Mouse (Mus musculus) CH12.LX (cell line): Measurements from ENCODE around the gene Yaf2. TPM values are rescaled to one million over a fixed set of nuclear protein-coding genes. Genes with fewer than 3 reads are reported as not detected.

Experiments
- DNase-seq: peaks from one replicate; pipeline ENCODE4 v3.0.0-alpha.2; 2013; ENCODE audit errors: extremely low read depth
- H3K27ac ChIP-seq: 2 replicates; pipeline ENCODE4 v1.5.1; 2012; ENCODE audit warnings: low read depth, mild to moderate bottlenecking, control low read depth, moderate library complexity; ENCODE audit not compliant: insufficient read depth
- H3K27me3 ChIP-seq: replicated peaks from 2 replicates; pipeline ENCODE3; 2012; ENCODE audit warnings: inconsistent platforms
- H3K36me3 ChIP-seq, 2 experiments: replicated peaks in 1 of 2; 2 replicates each; pipeline versions ENCODE3 to v1.6.1; 2012; ENCODE audit warnings: inconsistent platforms in 1 of 2, low read length in 1 of 2, mild to moderate bottlenecking in 1 of 2, mixed read lengths in 1 of 2, moderate library complexity in 1 of 2; ENCODE audit not compliant: control insufficient read depth in 1 of 2, insufficient read depth in 1 of 2
- H3K4me1 ChIP-seq, 2 experiments: 2 replicates each; pipeline ENCODE4 v1.6.1; 2012; ENCODE audit warnings: inconsistent platforms in 1 of 2, moderate library complexity in 1 of 2; ENCODE audit not compliant: insufficient read depth in 2 of 2, control insufficient read depth in 1 of 2
- H3K4me2 ChIP-seq: 2 replicates; pipeline ENCODE4 v1.6.1; 2012; ENCODE audit warnings: low read depth, mild to moderate bottlenecking, control low read depth; ENCODE audit not compliant: poor library complexity, insufficient read depth, severe bottlenecking
- H3K4me3 ChIP-seq, 3 experiments: fragments of 150-350 bp in 1 of 3; sonication (generic) in 1 of 3; replicated peaks in 1 of 3; 2 replicates each; pipeline versions ENCODE3 to v1.5.1; 2011 to 2012; ENCODE audit warnings: low read depth in 2 of 3, low read length in 2 of 3, mild to moderate bottlenecking in 2 of 3, moderate library complexity in 2 of 3, control low read depth in 1 of 3, improper control_type of control experiment in 1 of 3, inconsistent platforms in 1 of 3, mixed read lengths in 1 of 3; ENCODE audit not compliant: poor library complexity in 1 of 3
- H3K79me2 ChIP-seq: replicated peaks from 2 replicates; pipeline ENCODE4 v1.6.1; 2012; ENCODE audit warnings: mild to moderate bottlenecking, moderate library complexity; ENCODE audit not compliant: control insufficient read depth, poor library complexity, insufficient read depth, severe bottlenecking; ENCODE audit errors: extremely low read depth
- H3K9ac ChIP-seq: 2 replicates; pipeline ENCODE4 v1.6.1; 2012; ENCODE audit warnings: low read depth, mild to moderate bottlenecking, control low read depth, moderate library complexity; ENCODE audit not compliant: insufficient read depth
- H3K9me3 ChIP-seq: replicated peaks from 2 replicates; pipeline ENCODE3; 2012; ENCODE audit warnings: low read length, inconsistent platforms, mixed read lengths
- BHLHE40 ChIP-seq: IDR thresholded peaks from 2 replicates; pipeline ENCODE4 v1.6.1; 2011; ENCODE audit warnings: mild to moderate bottlenecking, low read depth, low read length, improper control_type of control experiment
- CHD1 ChIP-seq: IDR thresholded peaks from 2 replicates; pipeline ENCODE4 v1.6.1; 2012; ENCODE audit warnings: low read depth, low read length, improper control_type of control experiment, inconsistent platforms
- CHD2 ChIP-seq: IDR thresholded peaks from 2 replicates; pipeline ENCODE4 v1.6.1; 2011; ENCODE audit warnings: low read length, improper control_type of control experiment
- CTCF ChIP-seq, 2 experiments: IDR thresholded peaks in 1 of 2; conservative IDR thresholded peaks in 1 of 2; 2 replicates each; pipeline ENCODE4 v1.5.1; 2011 to 2012; ENCODE audit warnings: low read depth in 2 of 2, low read length in 2 of 2, improper control_type of control experiment in 1 of 2, inconsistent platforms in 1 of 2, mild to moderate bottlenecking in 1 of 2, moderate library complexity in 1 of 2
- GABPA ChIP-seq: IDR thresholded peaks from 2 replicates; pipeline ENCODE4 v1.6.1; 2012; ENCODE audit warnings: low read depth, low read length, improper control_type of control experiment, inconsistent platforms; ENCODE audit not compliant: insufficient replicate concordance
- IRF4 ChIP-seq: IDR thresholded peaks from 2 replicates; pipeline ENCODE4 v1.6.1; 2014; ENCODE audit warnings: low read depth, mild to moderate bottlenecking, inconsistent platforms, low read length, improper control_type of control experiment
- JUN ChIP-seq: IDR thresholded peaks from 2 replicates; pipeline ENCODE4 v1.6.1; 2011; ENCODE audit warnings: low read depth, mild to moderate bottlenecking, low read length, improper control_type of control experiment, moderate library complexity; ENCODE audit not compliant: insufficient read depth
- JUND ChIP-seq: conservative IDR thresholded peaks from 2 replicates; pipeline ENCODE4 v1.6.1; 2011; ENCODE audit warnings: low read depth, low read length, improper control_type of control experiment
- MEF2A ChIP-seq: IDR thresholded peaks from 2 replicates; pipeline ENCODE4 v1.6.1; 2014; ENCODE audit warnings: low read depth, mild to moderate bottlenecking, inconsistent platforms, low read length, improper control_type of control experiment, borderline replicate concordance
- NELFE ChIP-seq: IDR thresholded peaks from 2 replicates; pipeline ENCODE4 v1.6.1; 2011; ENCODE audit warnings: low read depth, low read length, improper control_type of control experiment
- NRF1 ChIP-seq: IDR thresholded peaks from 2 replicates; pipeline ENCODE4 v1.6.1; 2014; ENCODE audit warnings: low read depth, mild to moderate bottlenecking, inconsistent platforms, low read length, improper control_type of control experiment, moderate library complexity
- PAX5 ChIP-seq: IDR thresholded peaks from 2 replicates; pipeline ENCODE4 v1.6.1; 2012; ENCODE audit warnings: low read length, inconsistent platforms, mixed read lengths
- POLR2A ChIP-seq: IDR thresholded peaks from 2 replicates; pipeline ENCODE4 v1.6.1; 2011; ENCODE audit warnings: low read depth, mild to moderate bottlenecking, improper control_type of control experiment, low read length
- POLR2AphosphoS2 ChIP-seq: IDR thresholded peaks from 2 replicates; pipeline ENCODE4 v1.6.1; 2011; ENCODE audit warnings: low read depth, low read length, improper control_type of control experiment
- RCOR1 ChIP-seq: conservative IDR thresholded peaks from 2 replicates; pipeline ENCODE4 v1.6.1; 2012; ENCODE audit warnings: low read depth, mild to moderate bottlenecking, inconsistent platforms, low read length, improper control_type of control experiment
- SIN3A ChIP-seq: IDR thresholded peaks from 2 replicates; pipeline ENCODE4 v1.6.1; 2012; ENCODE audit warnings: low read length, improper control_type of control experiment, inconsistent platforms
- TCF12 ChIP-seq: IDR thresholded peaks from 2 replicates; pipeline ENCODE4 v1.6.1; 2014; ENCODE audit warnings: low read depth, mild to moderate bottlenecking, inconsistent platforms, low read length, improper control_type of control experiment
- USF1 ChIP-seq: IDR thresholded peaks from 2 replicates; pipeline ENCODE4 v1.6.1; 2014; ENCODE audit warnings: low read depth, mild to moderate bottlenecking, inconsistent platforms, low read length, improper control_type of control experiment
- USF2 ChIP-seq: conservative IDR thresholded peaks from 2 replicates; pipeline ENCODE4 v1.6.1; 2011; ENCODE audit warnings: low read depth, low read length, improper control_type of control experiment
- ZKSCAN1 ChIP-seq: IDR thresholded peaks from 2 replicates; pipeline ENCODE4 v1.6.1; 2012; ENCODE audit warnings: low read depth, inconsistent platforms, low read length, improper control_type of control experiment, borderline replicate concordance
- ZMIZ1 ChIP-seq: IDR thresholded peaks from 2 replicates; pipeline ENCODE4 v1.6.1; 2012; ENCODE audit warnings: low read depth, mild to moderate bottlenecking, inconsistent platforms, low read length, improper control_type of control experiment
- ZNF384 ChIP-seq: IDR thresholded peaks from 2 replicates; pipeline ENCODE4 v1.6.1; 2012; ENCODE audit warnings: low read depth, low read length, improper control_type of control experiment, inconsistent platforms
- dilution Hi-C: fragments of 300-500 bp; cut with MboI; formaldehyde crosslinking; loops from 2 replicates; pipeline ENCODE4 v1.14.3; 2020; ENCODE audit warnings: low sequenced_read_pairs; ENCODE audit not compliant: extremely low pct_unique_long_range_greater_than_20kb, extremely low pct_ligation_motif_present
- in situ Hi-C: fragments of 300-500 bp; cut with MboI; formaldehyde crosslinking; loops from 3 replicates; pipeline ENCODE4 v1.14.3; 2019; ENCODE audit warnings: low sequenced_read_pairs, low pct_ligation_motif_present, low pct_unique_long_range_greater_than_20kb, mixed read lengths
- polyA plus RNA-seq: library from polyadenylated mRNA; unstranded; fragments of >175 nt; gene quantifications from 2 replicates; pipeline ENCODE4 v1.2.1, GENCODE M21; 2012; ENCODE audit warnings: low read depth; ENCODE audit not compliant: insufficient read length
- total RNA-seq, 2 experiments: library from RNA; depleted of rRNA; stranded (reverse); fragments of 300-350 nt in 1 of 2; fragments of >200 nt in 1 of 2; gene quantifications; 2 replicates each; pipeline ENCODE4 v1.2.3; 2012 to 2014

The Yaf2 gene
- total and polyA plus RNA-seq, 3 experiments = 32.7 to 78.4 (median 46.2) TPM

GRCm38 (mm10) chr15:93327235-93327634, 9.5 kb downstream of the Yaf2 start:
- no peak for DNase-seq
- Histone ChIP-seq H3K27me3 (no peaks in the 10 kb centered on the region), H3K4me2 (no peak overlapping the region), H3K36me3 (peaks cover 32 to 74% of the 10 kb centered on the region in 2 experiments), H3K27ac (no peak overlapping the region), H3K79me2 (peaks cover 21% of the 10 kb centered on the region), H3K4me3 (no peak overlapping the region), H3K9ac (no peak overlapping the region), H3K4me1 (0 out of 4 replicates have a peak, but pooled peaks cover 0 to 2% of the 10 kb centered on the region in 2 experiments), H3K9me3 (no peaks in the 10 kb centered on the region)
- dilution Hi-C loops = no loop called here
- in situ Hi-C loops = no loop called here
- TF ChIP-seq ZNF384 = no peak
- no peak for TF ChIP-seq CTCF (conservative IDR thresholded peaks at IDR 0.05 in 1 of 2, IDR thresholded peaks at IDR 0.05 in 1 of 2; ENCODE audit: low read depth in 2 of 2, low read length in 2 of 2)
- no peak for TF ChIP-seq PAX5
- no peak for TF ChIP-seq BHLHE40
- no peak for TF ChIP-seq NELFE
- TF ChIP-seq NRF1 = no peak
- TF ChIP-seq POLR2AphosphoS2 = no peak
- no peak for TF ChIP-seq USF2
- no peak for TF ChIP-seq SIN3A

- in situ Hi-C loops (no loop called here), dilution Hi-C loops (no loop called here)
- peaks cover 34 to 78% of the 10 kb centered on the region in 2 experiments for H3K36me3 ChIP-seq
- no peak overlapping the region for H3K4me3 ChIP-seq
- H3K9ac ChIP-seq = no peak overlapping the region
- TF ChIP-seq GABPA (no peak), SIN3A (no peak), ZKSCAN1 (no peak), TCF12 (no peak), POLR2A (no peak), MEF2A (no peak), BHLHE40 (no peak), CTCF (conservative IDR thresholded peaks at IDR 0.05 in 1 of 2, IDR thresholded peaks at IDR 0.05 in 1 of 2; ENCODE audit: low read depth in 2 of 2, low read length in 2 of 2) (no peak), JUN (no peak)
- H3K4me1 ChIP-seq = 0 out of 4 replicates have a peak, but pooled peaks cover 0 to 2% of the 10 kb centered on the region in 2 experiments
- H3K79me2 ChIP-seq = peaks cover 21% of the 10 kb centered on the region
- no peaks in the 10 kb centered on the region for H3K9me3 ChIP-seq
- no peaks in the 10 kb centered on the region for H3K27me3 ChIP-seq
- no peak for DNase-seq
- H3K27ac ChIP-seq = no peak overlapping the region
- H3K4me2 ChIP-seq = no peak overlapping the region
Observed at GRCm38 (mm10) chr15:93326651-93327050, 10.1 kb downstream of the Yaf2 start.

GRCm38 (mm10) chr15:93325360-93325759, 11.4 kb downstream of the Yaf2 start:
- H3K79me2 ChIP-seq = peaks cover 20% of the 10 kb centered on the region
- H3K4me1 ChIP-seq = no peaks in the 10 kb centered on the region
- DNase-seq = no peak
- peaks cover 31 to 74% of the 10 kb centered on the region in 2 experiments for H3K36me3 ChIP-seq
- dilution Hi-C loops (no loop called here), in situ Hi-C loops (no loop called here)
- no peak for TF ChIP-seq USF1
- no peak for TF ChIP-seq CHD1
- no peak for TF ChIP-seq CHD2
- TF ChIP-seq RCOR1 = no peak
- no peak for TF ChIP-seq USF2
- TF ChIP-seq ZMIZ1 = no peak
- no peak for TF ChIP-seq TCF12
- no peak for TF ChIP-seq IRF4
- no peak for TF ChIP-seq JUND
- TF ChIP-seq ZKSCAN1 = no peak
- TF ChIP-seq BHLHE40 = no peak
- H3K27me3 ChIP-seq = no peaks in the 10 kb centered on the region
- H3K27ac ChIP-seq = no peak overlapping the region
- H3K4me2 ChIP-seq = no peak overlapping the region
- no peak overlapping the region for H3K4me3 ChIP-seq
- H3K9me3 ChIP-seq = no peaks in the 10 kb centered on the region
- no peak overlapping the region for H3K9ac ChIP-seq
